Mouse (Mus musculus): Measurements from ENCODE around the gene Ceacam18.

- TF ChIP-seq CTCF (IDR thresholded peaks at IDR 0.05; ENCODE audit: low read depth) (no peak), EP300 (IDR thresholded peaks at IDR 0.05; ENCODE audit: low read depth) (no peak)
Measured at GRCm38 (mm10) chr7:43675091-43675490, 40.6 kb downstream of the Ceacam18 start.
